Mouse (Mus musculus): ENCODE measurements at regions not wholly inside any gene's neighbourhood (a gene's known extent, or its start where the extent isn't known, plus 50 kb on each side); places are given as distances from the start of the nearest gene placed in this dataset.

DNA sequence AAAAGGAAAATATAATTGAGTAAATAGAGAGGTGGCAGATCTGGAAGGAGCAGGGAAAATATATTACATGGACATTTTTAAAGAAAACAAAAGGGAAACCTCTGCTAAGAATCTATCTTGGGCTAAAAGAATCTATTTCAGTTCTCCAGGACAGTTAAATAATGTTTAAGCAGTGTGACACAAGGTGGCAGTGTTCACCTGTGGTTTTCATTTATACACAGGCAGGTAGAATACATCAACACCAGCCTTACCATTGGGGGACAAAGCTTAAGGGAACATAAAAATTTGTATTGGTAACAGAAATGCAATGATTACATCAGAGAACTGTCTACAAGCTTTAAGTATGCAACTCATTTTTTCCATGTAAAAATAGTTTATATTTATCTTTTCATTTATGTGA, 78.2 kb upstream of the Cldn34d start:
- peak in 1 of 2 experiments; percentile 2 for DNase-seq

Measured in adrenal gland, postnatal 36 days (tissue).